Mouse (Mus musculus) cortical plate, adult 2 months (tissue): ENCODE results near the gene Tstd2.

Experiments used
- CTCF ChIP-seq: fragments of 200-500 bp; IDR thresholded peaks from 2 replicates; pipeline ENCODE4 v1.5.1; 2011; ENCODE audit warnings: mild to moderate bottlenecking, control low read depth, low read length; ENCODE audit not compliant: insufficient read depth; ENCODE audit errors: extremely low read depth
- POLR2A ChIP-seq: fragments of 200-500 bp; IDR thresholded peaks from 2 replicates; pipeline ENCODE4 v1.6.1; 2011; ENCODE audit warnings: mild to moderate bottlenecking, low read length, control low read depth; ENCODE audit not compliant: insufficient read depth; ENCODE audit errors: extremely low read depth

- TF ChIP-seq CTCF, result no peak
- TF ChIP-seq POLR2A, result no peak
Observed at GRCm38 (mm10) chr4:46086718-46087426, 51.6 kb downstream of the Tstd2 start.
